Comparison of ENCODE assay signal across 24 mouse cellular contexts in the genomic region with DNA sequence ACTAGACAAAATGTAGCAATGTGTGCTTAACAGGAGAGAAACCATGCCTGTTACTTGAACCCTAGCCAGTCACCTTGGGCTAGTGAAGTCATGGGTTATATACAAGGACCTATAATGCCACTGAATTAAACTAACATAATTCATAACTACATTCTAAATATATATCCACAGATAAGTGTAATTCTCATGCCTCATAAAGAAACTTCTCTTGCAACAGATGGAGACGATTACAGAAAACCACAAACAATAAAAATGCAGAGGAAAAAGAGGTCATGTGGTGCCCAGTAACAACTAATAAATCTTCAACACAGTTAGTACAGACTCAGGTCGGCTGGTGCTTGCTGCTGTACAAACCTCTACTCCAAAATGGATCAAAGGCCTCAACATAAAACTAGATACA.
A peak's percentile ranks its signal among the peaks of the same experiment; 100 is the strongest.
DNase-seq lines count a peak whose midpoint lies in the region; ATAC-seq and TF ChIP-seq lines count a peak whose summit lies in the region.
"Had no signal": no experiment of that assay in that cellular context is flagged by ENCODE, and none has a peak within 500 bp of the region (broad histone marks: within the 10 kb centered on the region; RNA-seq: fewer than 3 reads in every experiment).

No protein-coding gene starts in this region.

- H3K36me3 ChIP-seq in heart, adult 2 months (ENCODE audit: control insufficient read depth, insufficient read depth, low read length), result no peaks in the 10 kb centered on the region
- no peaks in the 10 kb centered on the region for H3K36me3 ChIP-seq in limb, embryonic 12.5 days
- H3K36me3 ChIP-seq in hindbrain, embryonic 11.5 days (ENCODE audit: control insufficient read depth, insufficient read depth, low read length), result no peaks in the 10 kb centered on the region
- H3K36me3 ChIP-seq: forebrain, embryonic 15.5 days; heart, embryonic 10.5 days; hindbrain, embryonic 12.5 days; midbrain, embryonic 10.5 days had no signal

- ATAC-seq in limb, embryonic 12.5 days (ENCODE audit: insufficient number of reproducible peaks, insufficient read depth, low FRiP score, low TSS enrichment, low read depth), result peak; percentile 80; the same call in 1 of the 2 replicates
- ATAC-seq in hindbrain, embryonic 11.5 days (ENCODE audit: low FRiP score), result no peak
- ATAC-seq: forebrain, embryonic 15.5 days; inflammation-experienced regulatory T-cells, adult 6 months had no signal

- H3K9me3 ChIP-seq in limb, embryonic 12.5 days, result no peaks in the 10 kb centered on the region
- no peaks in the 10 kb centered on the region for H3K9me3 ChIP-seq in hindbrain, embryonic 11.5 days (ENCODE audit: control insufficient read depth, low read length)
- H3K9me3 ChIP-seq: forebrain, embryonic 15.5 days; heart, embryonic 10.5 days; hindbrain, embryonic 12.5 days; midbrain, embryonic 10.5 days had no signal

- intact Hi-C loops in heart, adult 2 months (cut with DNase I), result no loop called here

- no peak overlapping the region for H3K4me2 ChIP-seq in limb, embryonic 12.5 days
- no peak overlapping the region for H3K4me2 ChIP-seq in hindbrain, embryonic 11.5 days (replicated peaks; ENCODE audit: low read depth, low read length)
- H3K4me2 ChIP-seq: forebrain, embryonic 15.5 days; hindbrain, embryonic 12.5 days had no signal

- 79% methylated on average over 2 of the region's 2 CpGs for WGBS in heart, adult 2 months
- WGBS in limb, embryonic 12.5 days, result 11% methylated on average over 2 of the region's 2 CpGs
- WGBS in hindbrain, embryonic 11.5 days, result 87% methylated on average over 2 of the region's 2 CpGs
- whole genome bisulfite sequencing in lung, adult 2 months, result 47% methylated on average over 2 of the region's 2 CpGs

- peak; percentile 4 for DNase-seq in heart, adult 11 months
- DNase-seq in heart, adult 2 months, result no peak
- no peak for DNase-seq in hindbrain, embryonic 11.5 days (ENCODE audit: low spot score)
- DNase-seq in lung, adult 2 months, result no peak
- no peak for DNase-seq in left cerebral cortex, adult 8-10 months (ENCODE audit: low spot score in 2 of 2)
- DNase-seq: adrenal gland, postnatal 25 days; B cell, adult 2 months; cerebellum, adult 11-12 months; cerebellum, postnatal 14 days; gastrocnemius, postnatal 25 days; kidney, adult 8-10 months; kidney, postnatal 36 days; liver; lung, postnatal 10 days; retina, postnatal 1 day; thymus, postnatal 14 days had no signal

- TF ChIP-seq CTCF in heart, adult 2 months (IDR thresholded peaks at IDR 0.05), result no peak
- no peak for TF ChIP-seq CTCF in embryonic fibroblast, embryonic 13.5 days (IDR thresholded peaks at IDR 0.05; ENCODE audit: borderline replicate concordance, insufficient read depth, low read length)
- no peak for TF ChIP-seq CTCF in lung, adult 2 months (IDR thresholded peaks at IDR 0.05; ENCODE audit: insufficient read depth, low read length)

- no peaks in the 10 kb centered on the region for H3K27me3 ChIP-seq in heart, adult 2 months (ENCODE audit: control insufficient read depth, insufficient read depth, low read length)
- H3K27me3 ChIP-seq in limb, embryonic 12.5 days, result no peaks in the 10 kb centered on the region
- no peaks in the 10 kb centered on the region for H3K27me3 ChIP-seq in hindbrain, embryonic 11.5 days (ENCODE audit: control insufficient read depth, insufficient read depth, low read length)
- H3K27me3 ChIP-seq: forebrain, embryonic 15.5 days; hindbrain, embryonic 12.5 days had no signal

- TF ChIP-seq POLR2A in heart, adult 2 months (IDR thresholded peaks at IDR 0.05; ENCODE audit: insufficient read depth, low read depth, low read length), result no peak
- TF ChIP-seq POLR2A in embryonic fibroblast, embryonic 13.5 days (IDR thresholded peaks at IDR 0.05; ENCODE audit: low read depth, low read length), result no peak
- TF ChIP-seq POLR2A in lung, adult 2 months (IDR thresholded peaks at IDR 0.05; ENCODE audit: borderline replicate concordance, extremely low read depth, low read depth, low read length), result no peak

- H3K9ac ChIP-seq in heart, adult 2 months (ENCODE audit: low read depth, low read length), result no peak overlapping the region
- no peak overlapping the region for H3K9ac ChIP-seq in limb, embryonic 12.5 days (replicated peaks)
- H3K9ac ChIP-seq in hindbrain, embryonic 11.5 days (ENCODE audit: low read depth, low read length), result no peak overlapping the region
- H3K9ac ChIP-seq: forebrain, embryonic 15.5 days; hindbrain, embryonic 12.5 days had no signal

- no peaks in the 10 kb centered on the region for H3K4me1 ChIP-seq in heart, adult 2 months (ENCODE audit: control insufficient read depth, insufficient read depth, low read length)
- no peaks in the 10 kb centered on the region for H3K4me1 ChIP-seq in embryonic fibroblast, embryonic 13.5 days (ENCODE audit: control insufficient read depth, insufficient read depth, low read length)
- no peaks in the 10 kb centered on the region; the same call in 1 of the 2 replicates for H3K4me1 ChIP-seq in limb, embryonic 12.5 days (replicated peaks)
- no peaks in the 10 kb centered on the region for H3K4me1 ChIP-seq in hindbrain, embryonic 11.5 days (replicated peaks; ENCODE audit: control insufficient read depth, insufficient read depth, low read length)
- no peaks in the 10 kb centered on the region for H3K4me1 ChIP-seq in lung, adult 2 months (ENCODE audit: control insufficient read depth, insufficient read depth, low read length)
- H3K4me1 ChIP-seq: forebrain, embryonic 15.5 days; heart, embryonic 10.5 days; hindbrain, embryonic 12.5 days; midbrain, embryonic 10.5 days had no signal

- H3K27ac ChIP-seq in heart, adult 2 months, result no peak overlapping the region
- 0 out of 2 replicates have a peak overlapping the region, but pooled peaks have one; percentile 6 for H3K27ac ChIP-seq in embryonic fibroblast, embryonic 13.5 days (ENCODE audit: insufficient read depth, low read length)
- H3K27ac ChIP-seq in limb, embryonic 12.5 days, result no peak overlapping the region
- no peak overlapping the region for H3K27ac ChIP-seq in hindbrain, embryonic 11.5 days (ENCODE audit: low read depth, low read length)
- H3K27ac ChIP-seq: forebrain, embryonic 15.5 days; heart, embryonic 10.5 days; hindbrain, embryonic 12.5 days; midbrain, embryonic 10.5 days had no signal

- H3K4me3 ChIP-seq in heart, adult 2 months, result no peak overlapping the region
- H3K4me3 ChIP-seq in embryonic fibroblast, embryonic 13.5 days (ENCODE audit: insufficient read depth, low read length), result no peak overlapping the region
- no peak overlapping the region for H3K4me3 ChIP-seq in limb, embryonic 12.5 days (replicated peaks)
- H3K4me3 ChIP-seq in hindbrain, embryonic 11.5 days (ENCODE audit: low read depth, low read length), result no peak overlapping the region
- H3K4me3 ChIP-seq in lung, adult 2 months (replicated peaks; ENCODE audit: extremely low read depth, low read depth, low read length), result no peak overlapping the region
- H3K4me3 ChIP-seq: erythroblast, embryonic 14.5 days; forebrain, embryonic 15.5 days; heart, embryonic 10.5 days; hindbrain, embryonic 12.5 days; midbrain, embryonic 10.5 days had no signal

- no peak for TF ChIP-seq EP300 in heart, adult 2 months (IDR thresholded peaks at IDR 0.05; ENCODE audit: insufficient read depth, low read depth, low read length)

- H3K79me2 ChIP-seq in heart, adult 2 months (replicated peaks; ENCODE audit: control insufficient read depth, insufficient read depth, low read length), result no peaks in the 10 kb centered on the region
